In the genomic region with DNA sequence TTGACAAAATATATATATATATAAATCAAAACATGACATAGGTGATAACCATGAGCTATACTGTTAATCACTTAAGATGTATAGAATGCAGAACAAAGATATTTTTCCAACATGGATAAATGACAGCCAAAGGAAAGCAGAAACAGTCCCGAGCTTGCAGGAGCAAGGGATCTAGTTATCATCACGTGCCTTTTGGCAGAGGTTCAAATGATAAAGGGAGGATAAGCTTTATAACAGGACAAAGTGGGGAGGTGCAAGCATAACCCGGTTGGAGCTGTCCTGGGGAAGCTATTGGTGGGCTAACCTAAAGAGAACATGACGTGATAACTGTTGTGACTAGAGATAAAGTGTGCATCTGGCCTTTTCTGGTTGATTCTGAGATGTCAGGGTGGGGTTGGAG, we compare ENCODE assay signal across 51 mouse cellular contexts. TPM values are rescaled to one million over a fixed set of nuclear protein-coding genes. Genes with fewer than 3 reads are reported as not detected.
"Had no signal": no experiment of that assay in that cellular context is flagged by ENCODE, and none has a peak within 500 bp of the region (broad histone marks: within the 10 kb centered on the region; RNA-seq: fewer than 3 reads in every experiment).

No protein-coding gene starts in this region.

- H3K9me3 ChIP-seq: heart, embryonic 10.5 days; heart, embryonic 12.5 days; heart, embryonic 13.5 days; heart, embryonic 15.5 days; hindbrain, embryonic 13.5 days; hindbrain, embryonic 15.5 days; intestine, embryonic 15.5 days; kidney, embryonic 15.5 days had no signal

- H3K27ac ChIP-seq: heart, embryonic 10.5 days; heart, embryonic 13.5 days; heart, embryonic 15.5 days; hindbrain, embryonic 10.5 days; hindbrain, embryonic 12.5 days; hindbrain, embryonic 13.5 days; hindbrain, embryonic 14.5 days; hindbrain, embryonic 15.5 days; hindbrain, postnatal 0 days; intestine, embryonic 15.5 days; kidney, embryonic 15.5 days; kidney, postnatal 0 days; layer of hippocampus, adult 2 months had no signal

- DNase-seq: heart, postnatal 10 days; heart, postnatal 14 days; heart, postnatal 36 days; heart, postnatal 4 days; kidney, adult 11 months; kidney, adult 18-20 months; kidney, adult 2 months; kidney, adult 8-10 months; kidney, adult 9 months; kidney, postnatal 10 days; kidney, postnatal 14 days; kidney, postnatal 25 days; kidney, postnatal 36 days; kidney, postnatal 4 days; layer of hippocampus, adult 9-11 months; layer of hippocampus, postnatal 36 days had no signal

- ATAC-seq: hindbrain, embryonic 16.5 days; hindbrain, postnatal 0 days; inflammation-experienced regulatory T-cells, adult 6 months; intestine, embryonic 15.5 days; intestine, embryonic 16.5 days; intestine, postnatal 0 days had no signal

- H3K36me3 ChIP-seq: hindbrain, embryonic 13.5 days; hindbrain, embryonic 15.5 days; intestine, embryonic 15.5 days had no signal

- H3K9ac ChIP-seq: heart, embryonic 12.5 days; heart, embryonic 13.5 days; heart, embryonic 15.5 days; hindbrain, embryonic 12.5 days; hindbrain, embryonic 13.5 days; hindbrain, embryonic 14.5 days; hindbrain, embryonic 15.5 days; intestine, embryonic 15.5 days; kidney, embryonic 15.5 days had no signal

- H3K4me3 ChIP-seq: heart, embryonic 10.5 days; heart, embryonic 12.5 days; heart, embryonic 13.5 days; heart, embryonic 15.5 days; hindbrain, embryonic 10.5 days; hindbrain, embryonic 12.5 days; hindbrain, embryonic 13.5 days; hindbrain, embryonic 15.5 days; intestine, embryonic 15.5 days; kidney, embryonic 15.5 days; layer of hippocampus, adult 2 months had no signal

- H3K27me3 ChIP-seq: heart, embryonic 12.5 days; heart, embryonic 13.5 days; heart, embryonic 15.5 days; hindbrain, embryonic 12.5 days; hindbrain, embryonic 13.5 days; hindbrain, embryonic 15.5 days; intestine, embryonic 15.5 days; kidney, embryonic 15.5 days had no signal

- H3K4me2 ChIP-seq: heart, embryonic 11.5 days; heart, embryonic 12.5 days; heart, embryonic 13.5 days; heart, embryonic 15.5 days; hindbrain, embryonic 12.5 days; hindbrain, embryonic 13.5 days; hindbrain, embryonic 14.5 days; hindbrain, embryonic 15.5 days; intestine, embryonic 15.5 days; kidney, embryonic 15.5 days had no signal

RNA-seq across cellular contexts. Expression of gene Tubal3, which starts 4.6 kb away (rescaled TPM):
- total RNA-seq: heart, postnatal 10 days; heart, postnatal 14 days; heart, postnatal 25 days; heart, postnatal 36 days; heart, postnatal 4 days; hematopoietic stem cell, adult 5-6 weeks; hindbrain, postnatal 0 days; layer of hippocampus, adult 18-20 months; layer of hippocampus, adult 2 months; layer of hippocampus, adult 8-10 months; layer of hippocampus, postnatal 10 days; layer of hippocampus, postnatal 14 days; layer of hippocampus, postnatal 25 days; layer of hippocampus, postnatal 36 days; left cerebral cortex, adult 18-20 months had no signal
- polyA plus RNA-seq: heart, embryonic 10.5 days; heart, embryonic 11.5 days; heart, embryonic 12.5 days; heart, embryonic 13.5 days; heart, embryonic 14.5 days; heart, embryonic 15.5 days; heart, postnatal 0 days; hindbrain, embryonic 11.5 days; hindbrain, embryonic 12.5 days; hindbrain, embryonic 13.5 days; hindbrain, embryonic 14.5 days; hindbrain, embryonic 16.5 days; hindbrain, postnatal 0 days; kidney, adult 2 months; kidney, embryonic 14.5 days; kidney, embryonic 15.5 days; kidney, embryonic 16.5 days; kidney, postnatal 0 days had no signal

RNA-seq across cellular contexts. Expression of gene Ucn3, which starts 31.6 kb away (rescaled TPM):
- total RNA-seq: heart, postnatal 10 days; heart, postnatal 14 days; heart, postnatal 25 days; heart, postnatal 36 days; heart, postnatal 4 days; hematopoietic stem cell, adult 5-6 weeks; hindbrain, postnatal 0 days; layer of hippocampus, adult 18-20 months; layer of hippocampus, adult 2 months; layer of hippocampus, adult 8-10 months; layer of hippocampus, postnatal 10 days; layer of hippocampus, postnatal 14 days; layer of hippocampus, postnatal 25 days; layer of hippocampus, postnatal 36 days had no signal
- polyA plus RNA-seq: heart, embryonic 10.5 days; heart, embryonic 11.5 days; heart, embryonic 12.5 days; heart, embryonic 13.5 days; heart, embryonic 14.5 days; heart, embryonic 15.5 days; heart, embryonic 16.5 days; heart, postnatal 0 days; hindbrain, embryonic 10.5 days; hindbrain, embryonic 11.5 days; hindbrain, embryonic 12.5 days; hindbrain, embryonic 13.5 days; hindbrain, embryonic 15.5 days; inflammation-experienced regulatory T-cells, adult 6 months; kidney, adult 2 months; kidney, embryonic 14.5 days; kidney, embryonic 15.5 days; kidney, embryonic 16.5 days; kidney, postnatal 0 days had no signal

RNA-seq across cellular contexts. Expression of gene Calm5, which starts 59.5 kb away (rescaled TPM):
- total RNA-seq: heart, postnatal 10 days; heart, postnatal 14 days; heart, postnatal 25 days; heart, postnatal 36 days; heart, postnatal 4 days; hematopoietic stem cell, adult 5-6 weeks; hindbrain, postnatal 0 days; layer of hippocampus, adult 18-20 months; layer of hippocampus, adult 2 months; layer of hippocampus, adult 8-10 months; layer of hippocampus, postnatal 10 days; layer of hippocampus, postnatal 14 days; layer of hippocampus, postnatal 25 days; layer of hippocampus, postnatal 36 days; left cerebral cortex, adult 18-20 months had no signal
- polyA plus RNA-seq: heart, embryonic 10.5 days; heart, embryonic 11.5 days; heart, embryonic 12.5 days; heart, embryonic 13.5 days; heart, embryonic 14.5 days; heart, embryonic 15.5 days; heart, embryonic 16.5 days; heart, postnatal 0 days; hindbrain, embryonic 10.5 days; hindbrain, embryonic 11.5 days; hindbrain, embryonic 12.5 days; hindbrain, embryonic 13.5 days; hindbrain, embryonic 14.5 days; hindbrain, embryonic 15.5 days; hindbrain, embryonic 16.5 days; hindbrain, postnatal 0 days; inflammation-experienced regulatory T-cells, adult 6 months; intestine, embryonic 14.5 days; intestine, embryonic 15.5 days; intestine, embryonic 16.5 days; intestine, postnatal 0 days; kidney, adult 2 months; kidney, embryonic 14.5 days; kidney, embryonic 15.5 days; kidney, embryonic 16.5 days; kidney, postnatal 0 days; large intestine, adult 2 months had no signal
